Mouse (Mus musculus): ENCODE results near the gene Klf4. TPM values are rescaled to one million over a fixed set of nuclear protein-coding genes. Genes with fewer than 3 reads are reported as not detected.

Gene Klf4
- polyA plus RNA-seq, 1 experiment from 2014 or later = 2.8 TPM

- no peaks in the 10 kb centered on the region for H3K4me1 ChIP-seq (ENCODE audit: control insufficient read depth, insufficient read depth, low read length)
- no peaks in the 10 kb centered on the region for H3K9me3 ChIP-seq (ENCODE audit: control insufficient read depth, low read length)
- H3K36me3 ChIP-seq (ENCODE audit: control insufficient read depth, insufficient read depth, low read length) = no peaks in the 10 kb centered on the region
- 88% methylated on average over 2 of the region's 2 CpGs for WGBS
- H3K4me2 ChIP-seq (ENCODE audit: low read depth, low read length) = no peak overlapping the region
- H3K4me3 ChIP-seq (ENCODE audit: low read depth, low read length) = no peak overlapping the region
- no peaks in the 10 kb centered on the region for H3K27me3 ChIP-seq (ENCODE audit: control insufficient read depth, insufficient read depth, low read length)
- no peak overlapping the region for H3K9ac ChIP-seq (replicated peaks; ENCODE audit: low read depth, low read length)
- no peak for ATAC-seq (ENCODE audit: low read depth)
- no peak overlapping the region for H3K27ac ChIP-seq (ENCODE audit: low read depth, low read length)
Measured at GRCm38 (mm10) chr4:55511389-55511788, 20.9 kb downstream of the Klf4 start.

GRCm38 (mm10) chr4:55508712-55509111, 23.6 kb downstream of the Klf4 start:
- Histone ChIP-seq H3K9ac (replicated peaks; ENCODE audit: low read depth, low read length) (no peak overlapping the region), H3K4me2 (ENCODE audit: low read depth, low read length) (no peak overlapping the region), H3K36me3 (ENCODE audit: control insufficient read depth, insufficient read depth, low read length) (no peaks in the 10 kb centered on the region), H3K27me3 (ENCODE audit: control insufficient read depth, insufficient read depth, low read length) (no peaks in the 10 kb centered on the region), H3K4me1 (ENCODE audit: control insufficient read depth, insufficient read depth, low read length) (no peaks in the 10 kb centered on the region), H3K9me3 (ENCODE audit: control insufficient read depth, low read length) (no peaks in the 10 kb centered on the region), H3K27ac (ENCODE audit: low read depth, low read length) (no peak overlapping the region), H3K4me3 (ENCODE audit: low read depth, low read length) (no peak overlapping the region)
- no peak for ATAC-seq (ENCODE audit: low read depth)
- 91% methylated on average over 7 of the region's 7 CpGs for WGBS

DNA sequence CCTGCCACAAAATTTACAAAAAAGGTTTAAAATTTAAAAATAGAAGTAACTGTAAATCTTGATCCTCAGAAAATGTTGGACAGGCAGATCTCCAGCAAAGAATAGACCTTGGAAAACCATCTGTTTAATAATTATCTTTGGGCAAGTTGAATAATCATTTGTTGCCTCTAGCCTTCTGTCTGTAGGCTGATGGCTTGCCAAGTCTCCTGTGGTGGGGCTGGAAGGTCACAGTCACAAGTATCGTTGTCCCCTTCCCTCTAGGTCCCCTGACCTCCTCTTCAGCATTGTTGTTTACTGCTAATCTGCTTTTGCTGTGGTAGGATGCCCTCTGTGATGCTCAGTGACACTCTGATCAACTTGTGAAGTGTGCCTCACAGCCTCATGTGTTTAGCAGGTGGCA, 33.6 kb downstream of the Klf4 start:
- no peaks in the 10 kb centered on the region for H3K27me3 ChIP-seq (ENCODE audit: control insufficient read depth, insufficient read depth, low read length)
- no peak overlapping the region for H3K4me3 ChIP-seq (ENCODE audit: low read depth, low read length)
- H3K36me3 ChIP-seq (ENCODE audit: control insufficient read depth, insufficient read depth, low read length) = no peaks in the 10 kb centered on the region
- H3K9ac ChIP-seq (replicated peaks; ENCODE audit: low read depth, low read length) = no peak overlapping the region
- ATAC-seq (ENCODE audit: low read depth) = no peak
- no peak overlapping the region for H3K27ac ChIP-seq (ENCODE audit: low read depth, low read length)
- 52% methylated on average over 1 of the region's 1 CpGs for WGBS
- H3K4me2 ChIP-seq (ENCODE audit: low read depth, low read length) = no peak overlapping the region
- H3K9me3 ChIP-seq (ENCODE audit: control insufficient read depth, low read length) = no peaks in the 10 kb centered on the region
- H3K4me1 ChIP-seq (ENCODE audit: control insufficient read depth, insufficient read depth, low read length) = no peaks in the 10 kb centered on the region

DNA sequence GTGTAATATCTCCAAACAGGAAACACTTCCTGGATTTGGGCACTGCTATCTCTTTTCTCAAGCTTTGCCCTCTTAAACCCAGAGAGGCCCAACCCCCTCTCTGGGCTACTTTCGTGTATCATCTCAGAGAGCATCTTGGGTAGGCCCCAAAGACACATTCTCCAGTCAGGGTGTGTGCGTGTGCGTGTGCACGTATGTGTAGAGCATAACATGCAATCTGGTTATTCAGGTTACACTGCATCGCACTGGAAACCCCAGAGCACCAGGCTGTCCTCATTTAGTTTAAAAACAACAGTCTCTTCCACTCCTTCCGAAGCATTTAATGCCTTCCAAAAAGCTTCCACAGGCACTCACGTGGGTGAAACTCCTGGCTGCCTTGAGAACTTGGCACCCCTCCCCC, 35.9 kb downstream of the Klf4 start:
- H3K27ac ChIP-seq (ENCODE audit: low read depth, low read length) = no peak overlapping the region
- 88% methylated on average over 7 of the region's 7 CpGs for WGBS
- H3K9ac ChIP-seq (replicated peaks; ENCODE audit: low read depth, low read length) = no peak overlapping the region
- H3K4me1 ChIP-seq (ENCODE audit: control insufficient read depth, insufficient read depth, low read length) = no peaks in the 10 kb centered on the region
- no peak for ATAC-seq (ENCODE audit: low read depth)
- no peaks in the 10 kb centered on the region for H3K27me3 ChIP-seq (ENCODE audit: control insufficient read depth, insufficient read depth, low read length)
- H3K36me3 ChIP-seq (ENCODE audit: control insufficient read depth, insufficient read depth, low read length) = no peaks in the 10 kb centered on the region
- H3K4me2 ChIP-seq (ENCODE audit: low read depth, low read length) = no peak overlapping the region
- no peak overlapping the region for H3K4me3 ChIP-seq (ENCODE audit: low read depth, low read length)
- H3K9me3 ChIP-seq (ENCODE audit: control insufficient read depth, low read length) = no peaks in the 10 kb centered on the region

DNA sequence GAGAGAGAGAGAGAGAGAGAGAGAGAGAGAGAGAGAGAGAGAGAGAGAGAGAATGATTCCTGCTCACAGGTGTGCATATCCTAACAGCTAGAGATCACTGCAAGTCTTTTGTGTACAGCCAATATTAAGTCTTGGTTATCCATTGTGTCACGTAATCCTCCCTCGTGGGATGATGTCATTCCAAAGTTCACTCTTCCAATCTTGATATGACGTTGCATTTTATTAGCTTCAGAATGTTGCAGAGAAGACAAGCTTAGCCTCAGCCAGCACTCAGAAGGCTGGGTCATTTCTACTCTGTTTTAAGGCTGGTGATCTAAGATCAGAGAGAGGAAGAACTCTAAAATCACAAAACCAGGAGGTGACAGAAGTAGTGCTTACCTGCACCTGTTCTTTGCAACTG, 39.0 kb downstream of the Klf4 start:
- Histone ChIP-seq H3K4me3 (ENCODE audit: low read depth, low read length) (no peak overlapping the region), H3K9ac (replicated peaks; ENCODE audit: low read depth, low read length) (no peak overlapping the region)

DNA sequence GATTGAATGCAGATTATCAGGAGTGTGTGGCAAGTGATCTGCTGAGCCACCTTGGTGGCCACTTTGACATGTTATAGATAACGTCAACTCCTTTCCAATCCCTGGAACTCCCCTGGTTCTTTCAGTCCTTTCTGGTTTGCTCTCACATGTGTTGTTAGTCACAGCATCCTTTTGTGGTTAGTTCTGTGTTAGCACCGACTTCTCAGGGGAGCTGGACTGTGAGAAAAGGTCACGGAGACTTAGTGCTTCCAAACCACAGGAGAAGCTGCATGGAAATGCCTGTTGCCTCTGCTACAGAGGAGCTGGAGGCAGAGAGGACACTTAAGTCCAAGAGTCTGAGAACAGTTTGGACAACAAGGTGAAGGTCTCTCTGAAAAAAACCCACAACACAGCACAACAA, 42.9 kb downstream of the Klf4 start:
- ATAC-seq (ENCODE audit: low read depth) = no peak
- WGBS = 85% methylated on average over 3 of the region's 3 CpGs
- H3K9me3 ChIP-seq (ENCODE audit: control insufficient read depth, low read length) = no peaks in the 10 kb centered on the region
- H3K36me3 ChIP-seq (ENCODE audit: control insufficient read depth, insufficient read depth, low read length) = no peaks in the 10 kb centered on the region
- no peak overlapping the region for H3K9ac ChIP-seq (replicated peaks; ENCODE audit: low read depth, low read length)
- H3K4me2 ChIP-seq (ENCODE audit: low read depth, low read length) = no peak overlapping the region
- H3K4me1 ChIP-seq (ENCODE audit: control insufficient read depth, insufficient read depth, low read length) = no peaks in the 10 kb centered on the region
- no peak overlapping the region for H3K4me3 ChIP-seq (ENCODE audit: low read depth, low read length)
- H3K27me3 ChIP-seq (ENCODE audit: control insufficient read depth, insufficient read depth, low read length) = no peaks in the 10 kb centered on the region
- H3K27ac ChIP-seq (ENCODE audit: low read depth, low read length) = no peak overlapping the region

More for the DNA sequence above, 39.0 kb downstream of the Klf4 start:
- no peak overlapping the region for H3K4me2 ChIP-seq (ENCODE audit: low read depth, low read length)
- H3K36me3 ChIP-seq (ENCODE audit: control insufficient read depth, insufficient read depth, low read length) = no peaks in the 10 kb centered on the region
- no peaks in the 10 kb centered on the region for H3K9me3 ChIP-seq (ENCODE audit: control insufficient read depth, low read length)
- 87% methylated on average over 3 of the region's 3 CpGs for WGBS
- no peaks in the 10 kb centered on the region for H3K4me1 ChIP-seq (ENCODE audit: control insufficient read depth, insufficient read depth, low read length)
- H3K27me3 ChIP-seq (ENCODE audit: control insufficient read depth, insufficient read depth, low read length) = no peaks in the 10 kb centered on the region
- no peak overlapping the region for H3K27ac ChIP-seq (ENCODE audit: low read depth, low read length)
- no peak for ATAC-seq (ENCODE audit: low read depth)

- no peak overlapping the region for H3K4me3 ChIP-seq (ENCODE audit: low read depth, low read length)
- no peak for ATAC-seq (ENCODE audit: low read depth)
- no peak overlapping the region for H3K27ac ChIP-seq (ENCODE audit: low read depth, low read length)
- no peaks in the 10 kb centered on the region for H3K4me1 ChIP-seq (ENCODE audit: control insufficient read depth, insufficient read depth, low read length)
- H3K27me3 ChIP-seq (ENCODE audit: control insufficient read depth, insufficient read depth, low read length) = no peaks in the 10 kb centered on the region
- no peaks in the 10 kb centered on the region for H3K9me3 ChIP-seq (ENCODE audit: control insufficient read depth, low read length)
- no peak overlapping the region for H3K4me2 ChIP-seq (ENCODE audit: low read depth, low read length)
- 81% methylated on average over 6 of the region's 6 CpGs for WGBS
- H3K36me3 ChIP-seq (ENCODE audit: control insufficient read depth, insufficient read depth, low read length) = no peaks in the 10 kb centered on the region
- H3K9ac ChIP-seq (replicated peaks; ENCODE audit: low read depth, low read length) = no peak overlapping the region
Measured at GRCm38 (mm10) chr4:55488604-55489003, 43.7 kb downstream of the Klf4 start.

GRCm38 (mm10) chr4:55480322-55480767, 51.9 kb downstream of the Klf4 start:
- H3K4me3 ChIP-seq (ENCODE audit: low read depth, low read length) = no peak overlapping the region; the same call in 1 of the 2 replicates
- H3K4me2 ChIP-seq (ENCODE audit: low read depth, low read length) = peak overlapping the region; percentile 31
- peak; percentile 75 for ATAC-seq (ENCODE audit: low read depth)
- WGBS = 22% methylated on average over 25 of the region's 25 CpGs
- H3K4me1 ChIP-seq (ENCODE audit: control insufficient read depth, insufficient read depth, low read length) = peaks cover 10% of the 10 kb centered on the region; the same call in 1 of the 2 replicates
- H3K9me3 ChIP-seq (ENCODE audit: control insufficient read depth, low read length) = no peaks in the 10 kb centered on the region
- H3K36me3 ChIP-seq (ENCODE audit: control insufficient read depth, insufficient read depth, low read length) = no peaks in the 10 kb centered on the region
- H3K9ac ChIP-seq (replicated peaks; ENCODE audit: low read depth, low read length) = no peak overlapping the region
- no peak overlapping the region for H3K27ac ChIP-seq (ENCODE audit: low read depth, low read length)
- H3K27me3 ChIP-seq (ENCODE audit: control insufficient read depth, insufficient read depth, low read length) = no peaks in the 10 kb centered on the region

GRCm38 (mm10) chr4:55478333-55478732, 53.9 kb downstream of the Klf4 start:
- Histone ChIP-seq H3K9me3 (ENCODE audit: control insufficient read depth, low read length) (no peaks in the 10 kb centered on the region), H3K27me3 (ENCODE audit: control insufficient read depth, insufficient read depth, low read length) (no peaks in the 10 kb centered on the region), H3K4me2 (ENCODE audit: low read depth, low read length) (no peak overlapping the region), H3K4me3 (ENCODE audit: low read depth, low read length) (no peak overlapping the region), H3K4me1 (ENCODE audit: control insufficient read depth, insufficient read depth, low read length) (peaks cover 10% of the 10 kb centered on the region; the same call in 1 of the 2 replicates), H3K9ac (replicated peaks; ENCODE audit: low read depth, low read length) (no peak overlapping the region), H3K27ac (ENCODE audit: low read depth, low read length) (no peak overlapping the region), H3K36me3 (ENCODE audit: control insufficient read depth, insufficient read depth, low read length) (no peaks in the 10 kb centered on the region)
- 62% methylated on average over 5 of the region's 5 CpGs for WGBS
- ATAC-seq (ENCODE audit: low read depth) = 0 out of 2 replicates have a peak, but pooled peaks have one; percentile 20
